Mouse (Mus musculus) neural tube, embryonic 13.5 days (tissue): ENCODE measurements around the gene Cux1. TPM values are rescaled to one million over a fixed set of nuclear protein-coding genes. Genes with fewer than 3 reads are reported as not detected.

Source experiments
- ATAC-seq: fragments of 200-750 bp; cut with Nextera tagmentation; 2 replicates; pipeline ENCODE4 v1.8.0; 2017; ENCODE audit warnings: low read depth, mild to moderate bottlenecking, moderate TSS enrichment, moderate library complexity
- H3K27ac ChIP-seq: fragments of 300-500 bp; sonication (generic); replicated peaks from 2 replicates; pipeline ENCODE4 v1.5.1; 2015; ENCODE audit warnings: moderate library complexity, mild to moderate bottlenecking, inconsistent platforms
- H3K27me3 ChIP-seq: fragments of 300-500 bp; sonication (generic); 2 replicates; pipeline ENCODE4 v1.6.1; 2015; ENCODE audit warnings: mild to moderate bottlenecking, inconsistent platforms
- H3K36me3 ChIP-seq: fragments of 300-500 bp; sonication (generic); 2 replicates; pipeline ENCODE4 v1.6.1; 2015; ENCODE audit warnings: mild to moderate bottlenecking, inconsistent platforms
- H3K4me1 ChIP-seq: fragments of 300-500 bp; sonication (generic); replicated peaks from 2 replicates; pipeline ENCODE4 v1.6.1; 2015; ENCODE audit warnings: inconsistent platforms
- H3K4me2 ChIP-seq: fragments of 300-500 bp; sonication (generic); 2 replicates; pipeline ENCODE4 v1.6.1; 2015; ENCODE audit warnings: inconsistent platforms, mild to moderate bottlenecking, moderate library complexity
- H3K4me3 ChIP-seq: fragments of 300-500 bp; sonication (generic); 2 replicates; pipeline ENCODE4 v1.5.1; 2015; ENCODE audit warnings: mild to moderate bottlenecking, inconsistent platforms
- H3K9ac ChIP-seq: fragments of 300-500 bp; sonication (generic); 2 replicates; pipeline ENCODE4 v1.6.1; 2015; ENCODE audit warnings: moderate library complexity, mild to moderate bottlenecking, inconsistent platforms
- H3K9me3 ChIP-seq: fragments of 300-500 bp; sonication (generic); 2 replicates; pipeline ENCODE4 v1.6.1; 2016; ENCODE audit warnings: inconsistent platforms
- WGBS: fragments of 180-500 bp; shearing (Covaris S2); methylation state at CpG from one replicate; pipeline ENCODE4 v1.1.7; 2015; 5-methylcytosine and 5-hydroxymethylcytosine counted together
- polyA plus RNA-seq: library from polyadenylated mRNA; unstranded; fragments of >200 nt; fragmentation: Nextera tagmentation; extraction: Ambion mirVana; gene quantifications from 2 replicates; pipeline ENCODE4 v1.2.1, GENCODE M21; 2015

The Cux1 gene
- polyA plus RNA-seq, 1 experiment from 2014 or later, result 93.9 TPM

GRCm38 (mm10) chr5:136494927-136495326, 72.4 kb downstream of the Cux1 start:
- no peak for ATAC-seq
- no peaks in the 10 kb centered on the region for H3K36me3 ChIP-seq
- H3K27ac ChIP-seq, result no peak overlapping the region
- H3K9me3 ChIP-seq, result no peaks in the 10 kb centered on the region
- no peak overlapping the region for H3K4me3 ChIP-seq
- H3K4me2 ChIP-seq, result no peak overlapping the region
- H3K9ac ChIP-seq, result no peak overlapping the region
- H3K27me3 ChIP-seq, result no peaks in the 10 kb centered on the region
- H3K4me1 ChIP-seq, result peaks cover 47% of the 10 kb centered on the region
- 58% methylated on average over 7 of the region's 7 CpGs for WGBS

DNA sequence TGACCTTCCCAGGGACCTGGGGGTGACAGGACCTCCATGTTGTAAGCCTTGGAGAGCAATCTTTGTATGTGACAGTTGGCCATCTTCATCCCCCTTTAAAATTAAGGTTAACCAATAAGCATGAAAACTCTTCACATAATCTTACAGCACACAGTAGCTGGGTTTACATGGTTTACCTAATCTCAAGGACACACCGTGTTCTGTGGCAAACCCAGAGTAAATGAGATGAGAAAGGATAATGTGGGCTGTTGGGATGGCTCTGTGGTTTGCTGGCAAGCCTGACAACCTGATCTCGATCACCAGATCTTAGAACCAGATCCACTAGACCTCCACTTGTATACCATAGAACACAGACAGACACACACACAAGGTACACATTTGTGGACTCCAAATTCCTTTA, 73.0 kb downstream of the Cux1 start:
- H3K9me3 ChIP-seq, result no peaks in the 10 kb centered on the region
- no peak overlapping the region for H3K27ac ChIP-seq
- peaks cover 44% of the 10 kb centered on the region for H3K4me1 ChIP-seq
- no peak for ATAC-seq
- H3K9ac ChIP-seq, result no peak overlapping the region
- 91% methylated on average over 2 of the region's 2 CpGs for WGBS
- no peak overlapping the region for H3K4me3 ChIP-seq
- H3K27me3 ChIP-seq, result no peaks in the 10 kb centered on the region
- H3K36me3 ChIP-seq, result no peaks in the 10 kb centered on the region
- no peak overlapping the region for H3K4me2 ChIP-seq

DNA sequence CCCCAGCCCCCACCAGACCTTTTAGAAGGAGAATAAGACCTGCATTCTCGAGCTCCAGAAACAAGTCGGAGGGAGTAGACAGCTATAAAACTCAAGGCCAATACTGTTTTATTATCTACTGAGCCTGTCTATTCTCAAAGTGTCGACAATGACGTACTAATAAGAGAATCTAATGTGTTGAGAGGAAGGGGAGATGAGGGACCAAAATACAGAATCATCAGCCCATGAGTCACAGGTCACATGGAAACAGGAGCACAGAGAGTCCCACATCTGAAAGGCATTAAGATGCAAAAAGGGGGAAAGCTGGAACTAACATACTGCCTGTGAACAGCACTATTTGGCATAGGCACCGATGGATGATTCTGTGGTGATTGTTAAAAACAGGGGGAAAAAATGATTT, 77.8 kb downstream of the Cux1 start:
- H3K9me3 ChIP-seq, result no peaks in the 10 kb centered on the region
- WGBS, result 53% methylated on average over 5 of the region's 5 CpGs
- no peak overlapping the region for H3K4me3 ChIP-seq
- H3K4me1 ChIP-seq, result peaks cover 37% of the 10 kb centered on the region
- no peaks in the 10 kb centered on the region for H3K27me3 ChIP-seq
- H3K4me2 ChIP-seq, result no peak overlapping the region
- no peak overlapping the region for H3K9ac ChIP-seq
- H3K36me3 ChIP-seq, result 0 out of 2 replicates have a peak, but pooled peaks cover 4% of the 10 kb centered on the region
- H3K27ac ChIP-seq, result no peak overlapping the region
- ATAC-seq, result no peak

DNA sequence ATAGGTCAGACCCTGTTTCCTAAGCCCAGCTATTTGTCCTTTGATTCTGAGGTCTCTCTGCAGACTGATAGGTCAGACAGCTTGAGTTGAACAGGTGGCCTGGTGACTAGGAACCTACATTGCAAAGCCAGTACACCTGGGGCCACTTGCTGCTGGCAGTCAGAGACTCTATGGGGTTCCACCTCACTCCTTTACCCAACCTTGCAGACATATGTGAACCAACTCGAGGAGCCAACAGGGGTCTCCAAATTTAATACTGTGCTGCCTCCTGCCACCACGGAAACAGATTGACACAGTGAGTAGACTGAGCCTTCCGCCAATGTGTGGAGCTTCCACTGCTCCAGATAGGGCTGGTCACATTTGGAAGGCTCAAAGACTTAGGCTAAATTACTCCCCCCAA, 78.6 kb downstream of the Cux1 start:
- H3K27me3 ChIP-seq, result no peaks in the 10 kb centered on the region
- no peak overlapping the region for H3K27ac ChIP-seq
- H3K4me3 ChIP-seq, result no peak overlapping the region
- no peaks in the 10 kb centered on the region for H3K9me3 ChIP-seq
- WGBS, result 80% methylated on average over 3 of the region's 3 CpGs
- H3K4me2 ChIP-seq, result no peak overlapping the region
- ATAC-seq, result no peak
- H3K4me1 ChIP-seq, result peaks cover 37% of the 10 kb centered on the region
- 0 out of 2 replicates have a peak, but pooled peaks cover 6% of the 10 kb centered on the region for H3K36me3 ChIP-seq
- H3K9ac ChIP-seq, result no peak overlapping the region

- Histone ChIP-seq H3K4me2 (no peak overlapping the region), H3K4me1 (peaks cover 37% of the 10 kb centered on the region), H3K27ac (no peak overlapping the region), H3K36me3 (0 out of 2 replicates have a peak, but pooled peaks cover 7% of the 10 kb centered on the region), H3K9me3 (no peaks in the 10 kb centered on the region), H3K9ac (no peak overlapping the region), H3K27me3 (no peaks in the 10 kb centered on the region), H3K4me3 (no peak overlapping the region)
- ATAC-seq, result no peak
- WGBS, result 94% methylated on average over 1 of the region's 1 CpGs
Measured at GRCm38 (mm10) chr5:136488223-136488622, 79.1 kb downstream of the Cux1 start.

GRCm38 (mm10) chr5:136487397-136488093, 79.7 kb downstream of the Cux1 start:
- no peak overlapping the region for H3K4me2 ChIP-seq
- H3K4me3 ChIP-seq, result no peak overlapping the region
- WGBS, result 79% methylated on average over 11 of the region's 11 CpGs
- no peaks in the 10 kb centered on the region for H3K27me3 ChIP-seq
- H3K27ac ChIP-seq, result no peak overlapping the region
- peaks cover 32% of the 10 kb centered on the region for H3K4me1 ChIP-seq
- ATAC-seq, result no peak
- H3K9me3 ChIP-seq, result no peaks in the 10 kb centered on the region
- H3K36me3 ChIP-seq, result 0 out of 2 replicates have a peak, but pooled peaks cover 8% of the 10 kb centered on the region
- H3K9ac ChIP-seq, result no peak overlapping the region

DNA sequence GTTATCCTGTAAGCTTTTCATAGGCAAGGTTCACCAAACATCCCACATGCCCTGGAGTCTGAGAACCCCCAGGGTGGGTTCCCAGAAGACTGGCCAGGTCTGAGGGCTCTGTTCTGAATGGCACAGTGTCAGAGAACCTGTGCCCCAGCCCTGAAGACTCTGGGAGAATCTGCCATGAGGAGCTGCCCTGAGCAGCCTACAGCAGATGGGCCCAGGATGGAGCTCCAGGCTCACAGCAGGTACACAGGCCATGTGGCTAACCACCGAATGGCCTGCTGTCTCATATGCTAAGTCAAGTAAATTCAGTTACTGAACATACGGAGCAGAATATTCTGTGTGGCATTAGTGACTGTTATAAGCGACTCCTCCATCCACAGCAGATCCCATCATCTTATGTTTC, 80.9 kb downstream of the Cux1 start:
- no peak for ATAC-seq
- no peak overlapping the region for H3K4me2 ChIP-seq
- peaks cover 27% of the 10 kb centered on the region for H3K4me1 ChIP-seq
- H3K9ac ChIP-seq, result no peak overlapping the region
- no peaks in the 10 kb centered on the region for H3K27me3 ChIP-seq
- 0 out of 2 replicates have a peak, but pooled peaks cover 12% of the 10 kb centered on the region for H3K36me3 ChIP-seq
- no peaks in the 10 kb centered on the region for H3K9me3 ChIP-seq
- WGBS, result 74% methylated on average over 3 of the region's 3 CpGs
- no peak overlapping the region for H3K4me3 ChIP-seq
- H3K27ac ChIP-seq, result no peak overlapping the region

DNA sequence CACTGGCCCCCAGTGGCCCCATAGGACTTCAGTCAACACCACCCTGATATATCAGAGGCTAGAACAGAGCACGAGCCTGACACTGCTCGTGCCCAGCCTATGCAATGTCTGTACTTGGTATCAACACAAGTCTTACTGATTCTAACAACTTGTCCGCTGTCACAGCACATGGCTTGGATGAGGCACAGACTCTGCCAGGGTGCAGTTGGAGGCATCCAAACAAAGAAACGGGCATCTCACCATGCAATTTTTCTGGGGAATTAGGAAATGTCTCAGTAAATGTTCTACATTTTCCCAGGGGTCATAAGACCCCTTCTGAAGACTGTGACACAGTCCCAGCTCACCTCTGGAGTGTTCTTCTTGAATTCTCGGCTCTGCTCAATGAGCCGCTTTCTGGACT, 81.9 kb downstream of the Cux1 start:
- ATAC-seq, result no peak
- Histone ChIP-seq H3K27me3 (no peaks in the 10 kb centered on the region), H3K9me3 (no peaks in the 10 kb centered on the region), H3K4me2 (no peak overlapping the region), H3K9ac (no peak overlapping the region), H3K27ac (no peak overlapping the region), H3K4me1 (peaks cover 27% of the 10 kb centered on the region), H3K4me3 (no peak overlapping the region), H3K36me3 (0 out of 2 replicates have a peak, but pooled peaks cover 12% of the 10 kb centered on the region)
- 95% methylated on average over 6 of the region's 6 CpGs for WGBS

DNA sequence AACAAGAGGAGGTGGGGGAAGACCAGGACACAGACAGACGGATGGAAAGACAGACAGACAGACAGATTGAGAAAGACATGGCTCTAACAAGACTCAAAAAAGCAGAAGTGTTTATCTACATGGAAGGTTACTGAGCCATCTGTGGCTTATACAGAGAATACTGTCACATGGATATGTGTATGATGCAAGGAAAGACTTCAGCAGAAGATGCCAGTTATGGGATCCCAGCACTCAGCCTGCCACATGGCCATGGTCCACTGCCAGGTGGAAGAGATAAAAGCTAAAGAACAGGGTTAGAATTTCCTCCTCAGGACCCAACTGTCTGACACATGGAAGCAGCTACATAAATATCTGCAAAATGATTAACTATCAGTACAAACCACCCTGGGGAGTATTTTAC, 84.9 kb downstream of the Cux1 start:
- H3K27ac ChIP-seq, result no peak overlapping the region
- H3K4me3 ChIP-seq, result no peak overlapping the region
- 0 out of 2 replicates have a peak, but pooled peaks cover 12% of the 10 kb centered on the region for H3K36me3 ChIP-seq
- H3K9ac ChIP-seq, result no peak overlapping the region
- H3K9me3 ChIP-seq, result no peaks in the 10 kb centered on the region
- H3K4me2 ChIP-seq, result no peak overlapping the region
- peaks cover 11% of the 10 kb centered on the region for H3K4me1 ChIP-seq
- WGBS, result 84% methylated on average over 1 of the region's 1 CpGs
- no peak for ATAC-seq
- H3K27me3 ChIP-seq, result no peaks in the 10 kb centered on the region

DNA sequence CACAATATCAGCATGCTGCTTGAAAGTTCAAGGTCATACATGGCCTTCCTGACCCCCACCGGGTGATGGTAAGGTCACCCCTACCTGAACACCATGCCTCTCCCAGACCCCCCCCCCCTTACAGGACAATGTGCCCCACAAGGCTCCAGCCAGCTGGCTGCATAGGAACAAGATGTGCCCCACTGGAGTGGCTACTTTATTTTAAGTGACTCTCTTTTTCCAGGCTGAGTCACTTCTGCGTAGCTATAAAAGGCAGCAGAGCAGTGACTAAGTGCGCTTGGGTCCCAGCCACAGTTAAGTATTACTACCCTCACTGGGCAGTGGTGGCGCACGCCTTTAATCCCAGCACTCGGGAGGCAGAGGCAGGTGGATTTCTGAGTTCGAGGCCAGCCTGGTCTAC, 86.7 kb downstream of the Cux1 start:
- Histone ChIP-seq H3K4me2 (no peak overlapping the region), H3K36me3 (0 out of 2 replicates have a peak, but pooled peaks cover 12% of the 10 kb centered on the region), H3K9me3 (no peaks in the 10 kb centered on the region), H3K4me1 (peaks cover 17% of the 10 kb centered on the region), H3K9ac (no peak overlapping the region), H3K27me3 (no peaks in the 10 kb centered on the region), H3K27ac (no peak overlapping the region), H3K4me3 (no peak overlapping the region)
- ATAC-seq, result no peak
- WGBS, result 90% methylated on average over 7 of the region's 7 CpGs

- Histone ChIP-seq H3K4me2 (no peak overlapping the region), H3K27ac (no peak overlapping the region), H3K36me3 (0 out of 2 replicates have a peak, but pooled peaks cover 8% of the 10 kb centered on the region), H3K27me3 (no peaks in the 10 kb centered on the region), H3K4me1 (peaks cover 21% of the 10 kb centered on the region), H3K9ac (no peak overlapping the region), H3K4me3 (no peak overlapping the region), H3K9me3 (no peaks in the 10 kb centered on the region)
- WGBS, result 89% methylated on average over 4 of the region's 4 CpGs
- ATAC-seq, result no peak
Measured at GRCm38 (mm10) chr5:136479801-136480200, 87.5 kb downstream of the Cux1 start.

DNA sequence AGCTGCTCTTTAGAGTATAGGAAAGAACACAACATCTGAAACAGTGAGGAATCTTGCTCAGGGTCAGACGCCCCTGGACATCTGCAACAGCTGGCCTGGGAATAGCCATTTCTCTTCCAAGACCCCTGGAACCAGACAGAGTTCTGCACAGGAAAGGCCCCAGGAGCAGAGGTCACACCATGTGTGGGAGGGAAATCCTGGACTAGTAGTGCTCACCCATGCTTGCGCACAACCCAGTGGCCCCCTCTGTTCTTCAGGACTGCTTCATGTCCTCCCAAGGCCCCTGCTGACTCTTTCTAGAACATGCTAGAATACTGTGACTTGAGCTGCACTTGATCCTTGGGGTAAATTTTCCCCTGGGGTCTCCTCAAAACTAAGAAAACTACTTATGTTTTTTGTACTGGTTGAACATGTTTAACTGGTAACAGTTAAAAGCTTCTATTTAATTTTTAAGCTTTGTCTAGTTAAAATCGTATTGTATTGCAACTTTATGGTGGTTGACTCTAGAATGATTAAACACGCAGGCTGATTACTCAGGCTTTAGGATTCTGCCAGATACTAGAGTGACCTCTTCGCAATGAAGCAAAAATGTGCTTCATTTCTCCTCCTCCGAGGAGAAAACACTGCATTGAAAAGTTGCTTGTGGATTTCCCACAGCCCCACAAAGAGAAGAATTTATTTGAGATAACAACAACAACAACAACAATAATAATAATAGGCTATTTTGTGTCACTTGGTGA, 88.1 kb downstream of the Cux1 start:
- H3K4me2 ChIP-seq, result no peak overlapping the region
- no peak overlapping the region for H3K4me3 ChIP-seq
- 0 out of 2 replicates have a peak, but pooled peaks cover 8% of the 10 kb centered on the region for H3K36me3 ChIP-seq
- no peak overlapping the region for H3K27ac ChIP-seq
- no peak overlapping the region for H3K9ac ChIP-seq
- no peaks in the 10 kb centered on the region for H3K9me3 ChIP-seq
- 90% methylated on average over 6 of the region's 6 CpGs for WGBS
- no peaks in the 10 kb centered on the region for H3K27me3 ChIP-seq
- no peak for ATAC-seq
- peaks cover 28% of the 10 kb centered on the region for H3K4me1 ChIP-seq
